Mouse (Mus musculus) spleen, adult 12 weeks (tissue): Measurements from ENCODE around the gene Pidd1.

ENCODE experiments used
- DNase-seq: peaks from one replicate; pipeline ENCODE4 v3.0.0; 2022; ENCODE audit warnings: low spot score

Pidd1 gene

DNA sequence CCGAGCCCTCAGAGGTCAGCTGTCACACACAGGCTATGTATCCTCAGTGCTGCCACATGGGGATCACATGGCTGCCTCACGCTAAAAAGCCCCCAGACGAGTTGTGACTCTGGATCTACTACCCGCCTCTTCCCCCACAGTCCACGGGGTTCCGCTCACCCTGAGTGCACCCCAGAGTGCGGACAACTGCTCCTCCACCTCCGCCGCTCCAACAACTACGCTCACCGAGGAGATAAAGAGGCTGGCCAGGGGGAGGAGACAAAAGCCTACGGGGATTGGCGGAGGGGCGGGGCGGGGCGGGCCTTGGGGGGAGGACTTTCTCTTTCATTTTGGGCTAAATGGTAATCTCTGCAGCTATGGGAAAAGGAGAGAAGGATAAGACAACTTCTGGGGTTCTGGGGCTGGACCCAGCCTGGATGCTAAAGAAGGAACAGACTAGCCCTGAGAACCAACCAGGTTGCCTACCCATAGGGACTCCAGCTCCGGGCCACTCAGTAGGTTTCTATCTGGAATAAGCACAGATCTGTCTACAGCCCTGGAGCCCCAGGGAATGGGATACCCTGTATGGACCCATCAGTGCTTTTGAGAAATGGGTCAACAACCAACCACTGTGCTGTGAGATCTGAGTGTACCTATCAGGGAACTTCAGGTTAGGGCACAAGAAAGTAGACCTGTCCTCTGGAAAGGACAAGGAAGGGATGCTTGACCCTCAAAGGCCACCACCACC, 8.5 kb downstream of the Pidd1 start:
- DNase-seq = peak; percentile 67

- no peak for DNase-seq
Observed at GRCm38 (mm10) chr7:141434464-141434863, 9.4 kb downstream of the Pidd1 start.

DNA sequence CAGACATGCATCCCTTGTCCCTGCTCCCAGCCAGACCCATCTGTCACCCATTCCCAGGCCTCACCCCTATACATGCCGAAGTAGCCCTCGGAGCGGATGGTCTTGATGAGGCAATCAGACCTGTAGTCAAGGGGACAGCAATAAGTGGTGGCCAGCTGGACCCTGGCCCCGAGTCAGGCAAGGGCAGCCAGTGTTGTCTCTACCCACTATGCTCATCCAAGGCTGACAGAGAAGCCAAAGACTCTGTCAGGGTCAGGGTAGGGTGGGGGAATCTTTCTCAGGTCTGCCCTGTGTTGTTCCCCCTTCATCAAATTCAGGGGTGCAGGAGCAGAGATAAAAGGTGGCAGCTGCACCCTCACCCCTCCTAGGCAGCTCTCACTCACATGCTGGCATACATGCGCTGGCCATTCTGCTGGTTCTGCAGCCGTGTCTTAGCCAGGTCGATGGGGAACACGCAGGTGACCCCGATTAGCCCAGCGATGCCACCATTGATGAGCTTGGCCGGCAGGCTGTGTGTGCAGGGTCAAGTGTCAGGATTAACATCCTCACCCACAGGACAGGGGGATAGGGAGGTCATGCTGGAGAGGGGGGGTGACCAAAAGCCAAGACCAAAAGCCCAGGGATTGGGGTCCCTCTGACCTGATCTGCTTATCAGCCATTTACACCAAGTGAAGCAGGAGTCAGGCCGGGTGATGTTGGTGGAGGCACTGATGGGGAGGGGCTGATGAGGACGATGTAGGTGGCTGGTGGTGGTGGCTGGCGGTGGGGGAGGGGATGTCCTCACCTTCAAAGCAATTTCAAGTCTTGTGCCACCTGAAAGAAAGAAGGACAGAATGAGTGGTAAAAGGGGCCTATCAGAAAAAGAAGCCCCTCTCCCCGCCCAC, 10.1 kb downstream of the Pidd1 start:
- no peak for DNase-seq

- DNase-seq = no peak
Observed at GRCm38 (mm10) chr7:141432741-141433516, 10.9 kb downstream of the Pidd1 start.

GRCm38 (mm10) chr7:141432186-141432611, 11.6 kb downstream of the Pidd1 start:
- no peak for DNase-seq

- no peak for DNase-seq
Observed at GRCm38 (mm10) chr7:141431434-141432185, 12.2 kb downstream of the Pidd1 start.

DNA sequence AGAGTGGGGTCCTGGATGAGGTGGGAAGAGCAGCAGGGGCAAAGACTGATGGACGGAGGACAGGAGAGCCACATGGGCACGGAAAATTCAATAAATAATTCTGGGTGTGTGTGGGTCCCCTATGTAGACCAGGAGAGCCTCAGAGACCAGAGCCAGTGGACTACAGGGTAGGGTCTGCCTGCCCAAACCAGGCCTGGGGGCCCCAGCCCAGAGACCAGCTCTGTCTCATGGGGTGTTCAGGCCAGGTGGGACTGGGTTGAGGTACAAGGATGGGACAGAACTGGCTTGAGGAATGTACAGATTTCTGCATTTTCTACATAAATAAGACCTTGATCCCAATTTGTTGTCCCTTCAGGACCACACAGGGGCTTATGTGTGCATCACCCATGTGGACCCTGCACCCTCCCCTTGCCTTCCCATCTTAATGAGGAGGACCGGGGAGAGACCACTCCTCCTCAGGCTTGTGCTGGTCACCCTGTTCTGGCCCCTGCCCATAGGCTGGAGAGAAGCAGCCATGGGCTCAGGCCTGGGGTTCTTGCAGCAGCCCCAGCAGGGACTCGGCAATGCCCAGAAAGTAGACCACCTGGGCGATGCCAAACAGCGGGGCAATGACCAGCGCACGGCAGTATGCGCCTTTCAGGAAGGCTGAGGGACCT, 13.1 kb downstream of the Pidd1 start:
- no peak for DNase-seq

DNA sequence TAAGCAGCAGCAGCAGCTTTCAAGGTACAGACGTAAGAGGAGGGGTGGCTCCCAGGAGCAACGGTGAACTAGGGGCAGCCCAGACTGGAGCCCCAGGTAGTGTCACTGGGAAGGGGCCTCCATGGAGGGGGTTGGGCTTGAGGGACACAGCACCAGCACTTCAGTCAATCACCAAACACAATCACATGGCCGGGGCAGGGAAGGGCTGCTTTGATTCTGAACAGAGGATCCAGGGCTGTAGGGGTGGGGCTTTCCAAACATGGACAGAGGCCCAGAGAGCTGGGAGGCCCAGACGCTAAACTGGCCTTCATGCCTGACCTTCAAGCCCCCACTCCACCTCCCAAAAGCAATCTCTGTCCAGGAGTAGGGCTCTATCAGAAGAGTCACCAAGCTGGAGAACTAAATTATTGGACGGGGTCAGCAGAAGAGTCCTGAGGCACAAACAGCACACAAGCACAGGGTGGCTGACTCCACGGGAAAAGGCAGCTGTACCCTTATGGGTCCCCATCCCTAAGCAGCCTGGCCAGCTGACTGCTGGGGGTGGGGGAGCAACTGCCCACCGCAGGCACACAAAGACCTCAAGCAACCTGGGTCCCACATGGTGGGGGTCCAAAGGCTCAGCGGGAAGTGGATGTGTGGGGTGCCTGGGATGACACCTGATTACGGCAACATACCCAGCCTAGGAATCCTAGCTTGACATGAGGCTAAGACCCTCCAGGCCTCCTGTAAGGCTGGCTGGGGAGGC, 13.8 kb downstream of the Pidd1 start:
- DNase-seq = no peak

GRCm38 (mm10) chr7:141429310-141429709, 14.5 kb downstream of the Pidd1 start, which contains the start of gene Cend1:
Gene Cend1, minus strand, starts transcription at chr7:141429491.
- no peak for DNase-seq

DNA sequence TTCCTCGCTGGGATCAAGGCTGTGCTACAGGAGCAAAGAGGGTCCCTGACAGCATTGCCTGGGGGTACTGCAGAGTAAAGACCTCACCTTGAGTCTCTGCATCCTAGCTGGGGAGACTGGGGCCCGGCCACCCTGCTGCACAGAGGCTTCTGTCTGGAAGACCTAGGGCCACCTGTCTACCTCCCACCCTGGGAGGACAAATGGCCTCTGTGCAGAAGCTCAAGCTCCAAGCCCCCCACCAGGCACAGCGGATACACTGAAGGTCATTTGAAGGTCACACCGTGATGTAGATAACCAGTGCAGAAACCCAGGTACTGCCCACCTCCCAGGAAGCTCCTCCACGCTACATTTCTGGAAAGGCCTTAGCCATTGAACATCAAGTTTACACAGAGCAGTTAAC, 15.1 kb downstream of the Pidd1 start:
- DNase-seq = no peak

- DNase-seq = no peak
Observed at GRCm38 (mm10) chr7:141426948-141427730, 16.7 kb downstream of the Pidd1 start.

GRCm38 (mm10) chr7:141423811-141424210, 20.0 kb downstream of the Pidd1 start:
- no peak for DNase-seq

- no peak for DNase-seq
Observed at GRCm38 (mm10) chr7:141420030-141420702, 23.7 kb downstream of the Pidd1 start.

- no peak for DNase-seq
Observed at GRCm38 (mm10) chr7:141418970-141419369, 24.9 kb downstream of the Pidd1 start.

DNA sequence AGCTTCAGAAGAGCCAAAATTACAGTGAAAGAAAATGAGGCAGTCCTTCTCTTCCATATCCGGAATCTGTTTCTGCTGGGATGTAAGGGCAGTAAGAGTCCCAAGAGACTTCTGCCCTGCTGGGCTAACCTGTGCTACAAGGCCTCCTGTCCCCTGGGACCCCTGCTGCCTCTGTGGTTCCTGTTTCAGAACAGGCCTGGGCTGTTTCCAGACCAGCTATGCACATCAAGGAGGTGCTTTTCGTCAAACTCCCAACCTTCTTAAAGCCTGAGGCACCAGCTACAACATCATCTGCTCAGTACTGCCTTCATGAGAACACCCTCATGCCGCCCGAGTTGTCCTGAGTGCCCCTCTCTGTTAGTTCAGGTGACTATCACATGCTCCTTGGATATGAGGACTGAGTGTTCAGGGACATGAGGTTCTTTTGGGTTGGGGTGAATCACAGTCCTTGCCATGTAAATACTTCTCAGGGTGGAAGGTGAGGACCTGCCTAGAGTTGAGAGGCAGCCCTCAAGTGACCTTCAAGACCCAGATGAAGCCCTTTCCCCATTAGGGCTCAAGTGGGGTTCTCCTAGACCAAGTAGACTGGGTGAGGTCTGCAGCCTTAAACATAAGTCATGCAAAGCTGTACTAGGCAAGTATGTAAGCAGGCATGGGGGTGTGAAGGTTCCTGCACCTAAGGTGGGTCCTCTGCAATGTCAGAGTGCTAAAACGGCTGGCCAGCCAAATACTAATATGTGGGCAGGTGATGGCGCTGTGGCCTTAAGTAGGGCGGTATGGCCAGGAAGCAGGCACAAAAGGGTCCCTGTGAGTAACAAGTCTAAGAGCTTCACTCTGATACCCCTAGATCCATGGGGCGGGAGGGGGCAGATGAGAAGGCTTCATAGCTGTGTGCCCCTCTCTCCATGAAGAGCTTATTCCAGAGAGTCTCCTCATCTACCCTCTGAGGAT, 25.8 kb downstream of the Pidd1 start:
- no peak for DNase-seq

GRCm38 (mm10) chr7:141416144-141416841, 27.5 kb downstream of the Pidd1 start:
- DNase-seq = no peak
